Mouse (Mus musculus): ENCODE results near the gene Cdr2. TPM values are rescaled to one million over a fixed set of nuclear protein-coding genes. Genes with fewer than 3 reads are reported as not detected.
"Not testable (repeated sequence)": the region's sequence is repeated elsewhere in the genome, so short reads cannot be mapped to it uniquely, and the experiment has no call there.

The Cdr2 gene
- polyA plus RNA-seq, 1 experiment = not detected

GRCm38 (mm10) chr7:120918526-120918962, 63.6 kb downstream of the Cdr2 start:
- no peak overlapping the region for H3K27ac ChIP-seq (ENCODE audit: insufficient read depth, low read depth, low read length)
- no peak for TF ChIP-seq POLR2A (IDR thresholded peaks at IDR 0.05; ENCODE audit: insufficient read depth, low read depth, low read length)
- TF ChIP-seq CTCF (IDR thresholded peaks at IDR 0.05; ENCODE audit: insufficient read depth, low read depth, low read length) = no peak
- WGBS = 4% methylated on average over 10 of the region's 10 CpGs
- peak overlapping the region; percentile 94 for H3K4me3 ChIP-seq (ENCODE audit: insufficient read depth, low read depth, low read length)
- no peaks in the 10 kb centered on the region for H3K4me1 ChIP-seq (ENCODE audit: control insufficient read depth, insufficient read depth, low read length)

DNA sequence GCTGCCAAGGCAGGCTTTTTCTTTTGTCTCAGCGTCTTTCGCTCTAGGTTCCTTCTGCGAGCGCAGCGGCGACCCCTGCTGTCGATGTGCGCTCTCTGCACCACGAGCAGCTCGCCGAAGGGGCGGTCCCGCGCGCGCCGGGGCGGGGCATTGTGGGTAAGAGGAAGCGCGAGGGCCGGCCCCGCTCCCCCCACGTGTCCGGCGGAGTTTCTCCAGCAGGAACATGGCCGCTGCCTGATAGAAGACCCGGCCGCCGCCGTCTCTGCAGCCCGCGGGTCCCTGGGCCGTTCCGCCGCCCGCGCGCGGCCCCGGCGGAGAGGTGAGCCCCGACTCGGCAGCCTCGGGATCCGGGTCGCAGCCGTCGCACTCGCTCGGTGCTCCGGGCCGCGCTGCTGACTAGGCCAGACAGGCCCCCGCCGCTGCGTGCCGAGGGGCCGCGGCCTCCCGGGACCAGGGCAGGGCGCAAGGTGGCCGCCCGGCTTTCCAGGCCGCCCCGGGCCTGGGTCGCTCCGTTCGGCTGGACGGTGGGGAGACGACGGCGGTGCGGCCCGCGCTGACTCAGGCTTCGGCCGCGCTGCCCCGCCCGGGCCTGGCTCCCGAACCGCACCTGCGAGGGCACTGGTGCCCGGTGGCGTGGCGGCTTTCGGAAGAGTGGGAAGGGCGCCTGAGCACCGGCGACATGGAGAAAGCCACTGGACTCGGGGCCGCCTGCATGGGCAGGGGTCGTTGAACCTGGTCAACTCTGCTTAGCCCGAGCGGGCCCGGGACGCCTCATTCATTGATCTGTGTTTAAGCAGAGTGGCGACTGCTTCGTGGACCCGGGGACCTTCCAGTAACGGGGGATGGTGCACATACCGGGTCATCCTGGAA, 64.3 kb downstream of the Cdr2 start, which contains the start of gene Polr3e:
Gene Polr3e (plus strand): TSS at position 153 of the 870 bp plus-strand sequence.
- TF ChIP-seq CTCF (IDR thresholded peaks at IDR 0.05; ENCODE audit: insufficient read depth, low read depth, low read length) = peak; percentile 95
- TF ChIP-seq POLR2A (IDR thresholded peaks at IDR 0.05; ENCODE audit: insufficient read depth, low read depth, low read length) = peak; percentile 70
- Histone ChIP-seq H3K4me3 (ENCODE audit: insufficient read depth, low read depth, low read length) (peak within 1 kb of the TSS; percentile 94), H3K27ac (ENCODE audit: insufficient read depth, low read depth, low read length) (peak within 1 kb of the TSS; percentile 17; the same call in 1 of the 2 replicates), H3K4me1 (ENCODE audit: control insufficient read depth, insufficient read depth, low read length) (no peaks in the 10 kb centered on the region)
- WGBS = under 1% methylated on average over 102 of the region's 102 CpGs

- peak overlapping the region; percentile 25 for H3K4me3 ChIP-seq (ENCODE audit: insufficient read depth, low read depth, low read length)
- H3K4me1 ChIP-seq (ENCODE audit: control insufficient read depth, insufficient read depth, low read length) = no peaks in the 10 kb centered on the region
- no peak for TF ChIP-seq CTCF (IDR thresholded peaks at IDR 0.05; ENCODE audit: insufficient read depth, low read depth, low read length)
- TF ChIP-seq POLR2A (IDR thresholded peaks at IDR 0.05; ENCODE audit: insufficient read depth, low read depth, low read length) = no peak
- 5% methylated on average over 12 of the region's 12 CpGs for WGBS
- no peak overlapping the region for H3K27ac ChIP-seq (ENCODE audit: insufficient read depth, low read depth, low read length)
Observed at GRCm38 (mm10) chr7:120917279-120917591, 64.9 kb downstream of the Cdr2 start.

DNA sequence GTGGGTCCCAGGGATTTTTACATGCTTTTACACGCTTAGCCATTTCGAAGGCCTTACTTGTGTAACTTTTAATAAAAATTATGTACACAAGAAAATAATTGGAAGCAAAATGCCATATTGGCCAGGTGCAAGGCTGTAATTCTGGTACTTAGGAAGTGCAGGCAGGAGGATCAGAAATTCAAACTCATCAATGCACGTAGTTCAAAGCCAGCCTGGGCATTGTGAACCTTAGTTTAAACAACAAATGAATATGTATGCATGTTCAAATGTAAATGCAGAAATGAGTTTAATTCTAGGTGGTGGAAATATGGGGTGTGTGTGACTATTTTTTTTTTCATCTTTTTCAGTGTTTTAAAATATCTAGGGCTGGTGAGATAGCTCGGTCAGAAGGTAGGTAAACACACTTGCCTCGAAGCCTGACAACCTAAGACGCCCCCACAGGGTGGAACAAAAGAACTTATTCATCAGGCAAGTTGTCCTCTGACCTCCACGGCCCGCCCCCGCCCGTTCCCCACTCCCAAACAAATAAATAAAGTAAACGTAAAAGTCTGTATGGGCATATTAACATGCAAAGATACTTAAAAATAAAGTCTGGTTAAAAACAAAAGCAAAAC, 65.7 kb downstream of the Cdr2 start:
- H3K4me1 ChIP-seq (ENCODE audit: control insufficient read depth, insufficient read depth, low read length) = no peaks in the 10 kb centered on the region
- H3K27ac ChIP-seq (ENCODE audit: insufficient read depth, low read depth, low read length) = no peak overlapping the region
- TF ChIP-seq POLR2A (IDR thresholded peaks at IDR 0.05; ENCODE audit: insufficient read depth, low read depth, low read length) (no peak), CTCF (IDR thresholded peaks at IDR 0.05; ENCODE audit: insufficient read depth, low read depth, low read length) (no peak)
- no peak overlapping the region for H3K4me3 ChIP-seq (ENCODE audit: insufficient read depth, low read depth, low read length)
- 36% methylated on average over 11 of the region's 11 CpGs for WGBS

DNA sequence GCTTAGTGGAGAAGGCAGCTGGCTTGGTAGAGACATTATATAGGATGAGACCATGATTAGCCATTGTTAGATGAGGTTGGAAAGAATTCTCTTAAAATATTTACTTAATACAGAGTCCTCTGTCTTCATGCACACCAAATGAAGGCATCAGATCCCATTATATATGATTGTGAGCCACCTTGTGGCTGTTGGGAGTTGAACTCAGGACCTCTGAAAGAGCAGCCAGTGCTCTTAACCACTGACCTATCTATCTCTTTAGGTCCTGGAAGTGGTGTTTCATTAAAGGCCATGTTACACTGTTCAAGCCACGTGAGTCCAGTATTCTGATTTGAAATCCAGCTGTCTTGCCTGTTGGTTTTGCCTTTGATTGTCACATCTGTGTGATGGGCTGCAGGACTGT, 68.8 kb downstream of the Cdr2 start:
- TF ChIP-seq POLR2A (IDR thresholded peaks at IDR 0.05; ENCODE audit: insufficient read depth, low read depth, low read length) = no peak
- TF ChIP-seq CTCF (IDR thresholded peaks at IDR 0.05; ENCODE audit: insufficient read depth, low read depth, low read length) = no peak
- WGBS = 82% methylated on average over 1 of the region's 1 CpGs
- H3K27ac ChIP-seq (ENCODE audit: insufficient read depth, low read depth, low read length) = no peak overlapping the region
- H3K4me1 ChIP-seq (ENCODE audit: control insufficient read depth, insufficient read depth, low read length) = no peaks in the 10 kb centered on the region
- H3K4me3 ChIP-seq (ENCODE audit: insufficient read depth, low read depth, low read length) = no peak overlapping the region

GRCm38 (mm10) chr7:120911268-120911667, 70.8 kb downstream of the Cdr2 start:
- WGBS = 89% methylated on average over 6 of the region's 6 CpGs
- H3K4me1 ChIP-seq (ENCODE audit: control insufficient read depth, insufficient read depth, low read length); H3K27ac ChIP-seq (ENCODE audit: insufficient read depth, low read depth, low read length); H3K4me3 ChIP-seq (ENCODE audit: insufficient read depth, low read depth, low read length): not testable (repeated sequence)

GRCm38 (mm10) chr7:120910172-120910571, 71.9 kb downstream of the Cdr2 start:
- H3K27ac ChIP-seq (ENCODE audit: insufficient read depth, low read depth, low read length); H3K4me1 ChIP-seq (ENCODE audit: control insufficient read depth, insufficient read depth, low read length); H3K4me3 ChIP-seq (ENCODE audit: insufficient read depth, low read depth, low read length): not testable (repeated sequence)
- WGBS = 67% methylated on average over 3 of the region's 3 CpGs

Other genes starting within 250 kb of the Cdr2 start
- gene Vwa3a, start 243.0 kb downstream of the Cdr2 start, polyA plus RNA-seq (2012; ENCODE audit: insufficient read depth, insufficient read length, low replicate concordance, missing spikeins) = not detected in 2 replicates
- not detected in 2 replicates for gene Gm5737, start 169.9 kb downstream of the Cdr2 start, polyA plus RNA-seq (2012; ENCODE audit: insufficient read depth, insufficient read length, low replicate concordance, missing spikeins)
- gene Eef2k, start 139.5 kb downstream of the Cdr2 start, polyA plus RNA-seq (2012; ENCODE audit: insufficient read depth, insufficient read length, low replicate concordance, missing spikeins) = not detected in 2 replicates
- not detected in 2 replicates for gene Polr3e, start 64.6 kb downstream of the Cdr2 start, polyA plus RNA-seq (2012; ENCODE audit: insufficient read depth, insufficient read length, low replicate concordance, missing spikeins)
- gene Mfsd13b, start 197 bp upstream of the Cdr2 start, polyA plus RNA-seq (2012; ENCODE audit: insufficient read depth, insufficient read length, low replicate concordance, missing spikeins) = not detected in 2 replicates
- not detected in 2 replicates for gene Mettl9, start 52.1 kb upstream of the Cdr2 start, polyA plus RNA-seq (2012; ENCODE audit: insufficient read depth, insufficient read length, low replicate concordance, missing spikeins)
- not detected in 2 replicates for gene Igsf6, start 92.3 kb upstream of the Cdr2 start, polyA plus RNA-seq (2012; ENCODE audit: insufficient read depth, insufficient read length, low replicate concordance, missing spikeins)
- not detected in 2 replicates for gene Otoa, start 99.3 kb upstream of the Cdr2 start, polyA plus RNA-seq (2012; ENCODE audit: insufficient read depth, insufficient read length, low replicate concordance, missing spikeins)

Data from olfactory bulb, adult 2 months (tissue).